Mouse (Mus musculus): ENCODE measurements around the gene Cd4.
"Not testable (repeated sequence)": the region's sequence is repeated elsewhere in the genome, so short reads cannot be mapped to it uniquely, and the experiment has no call there.

The Cd4 gene

GRCm38 (mm10) chr6:124915160-124915941, 27.3 kb upstream of the Cd4 start:
- peak; percentile 67 for DNase-seq

GRCm38 (mm10) chr6:124914511-124914910, 26.5 kb upstream of the Cd4 start:
- no peak for DNase-seq

- peak; percentile 41 for DNase-seq
Measured at GRCm38 (mm10) chr6:124913721-124914285, 25.8 kb upstream of the Cd4 start.

- no peak for DNase-seq
Measured at GRCm38 (mm10) chr6:124913214-124913613, 25.2 kb upstream of the Cd4 start.

GRCm38 (mm10) chr6:124911533-124912218, 23.7 kb upstream of the Cd4 start, which contains the start of gene Lag3:
Gene Lag3, minus strand, starts transcription at chr6:124911705.
- no peak for DNase-seq

- DNase-seq = no peak
Measured at GRCm38 (mm10) chr6:124910032-124910431, 22.0 kb upstream of the Cd4 start.

GRCm38 (mm10) chr6:124907767-124908166, 19.7 kb upstream of the Cd4 start:
- no peak for DNase-seq

GRCm38 (mm10) chr6:124904991-124905860, 17.2 kb upstream of the Cd4 start:
- DNase-seq = no peak

GRCm38 (mm10) chr6:124904161-124904981, 16.4 kb upstream of the Cd4 start:
- DNase-seq = peak; percentile 89

- peak; percentile 96 for DNase-seq
Measured at GRCm38 (mm10) chr6:124903580-124904151, 15.6 kb upstream of the Cd4 start.

- no peak for DNase-seq
Measured at GRCm38 (mm10) chr6:124901851-124902250, 13.8 kb upstream of the Cd4 start.

GRCm38 (mm10) chr6:124900801-124901480, 12.9 kb upstream of the Cd4 start:
- DNase-seq = no peak

GRCm38 (mm10) chr6:124900056-124900800, 12.2 kb upstream of the Cd4 start:
- no peak for DNase-seq

- DNase-seq = no peak
Measured at GRCm38 (mm10) chr6:124898359-124898758, 10.3 kb upstream of the Cd4 start.

GRCm38 (mm10) chr6:124894113-124894512, 6.1 kb upstream of the Cd4 start:
- DNase-seq = not testable (repeated sequence)

GRCm38 (mm10) chr6:124890997-124891396, 3.0 kb upstream of the Cd4 start:
- DNase-seq = no peak

GRCm38 (mm10) chr6:124888555-124889125, 619 bp upstream of the Cd4 start:
- DNase-seq = no peak

GRCm38 (mm10) chr6:124885956-124886381, 2.1 kb downstream of the Cd4 start:
- DNase-seq = no peak

- DNase-seq = peak; percentile 25
Measured at GRCm38 (mm10) chr6:124884714-124885500, 3.1 kb downstream of the Cd4 start.

All from kidney, postnatal 14 days (tissue).